Mouse (Mus musculus): ENCODE results near the gene Cacna1d. TPM values are rescaled to one million over a fixed set of nuclear protein-coding genes. Genes with fewer than 3 reads are reported as not detected.

Cacna1d gene
- polyA plus RNA-seq, 1 experiment from 2014 or later = 0.89 TPM

DNA sequence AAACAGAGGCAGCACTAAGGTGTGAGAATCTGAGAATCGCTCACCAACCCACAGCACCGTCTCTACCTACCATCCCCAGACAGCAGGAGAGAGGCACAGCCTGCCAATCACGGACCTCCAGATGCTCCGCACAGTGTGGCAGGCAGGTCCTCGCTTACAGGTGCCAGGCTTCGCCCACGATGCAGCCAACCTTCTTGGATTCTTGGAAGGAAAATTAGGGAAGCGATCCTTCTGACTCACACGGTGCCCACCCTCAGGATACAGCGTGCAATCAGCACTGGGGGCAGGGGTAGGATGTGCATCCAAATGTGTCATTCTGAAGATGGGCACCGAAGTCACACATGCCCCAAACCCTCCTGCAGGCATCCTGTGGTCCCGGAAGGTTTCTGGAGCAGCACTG lies 173.0 kb downstream of the Cacna1d start:
- DNase-seq (ENCODE audit: low spot score, missing footprints) = no peak
- 91% methylated on average over 12 of the region's 12 CpGs for WGBS
- Histone ChIP-seq H3K4me1 (ENCODE audit: control insufficient read depth, insufficient read depth, low read length) (no peaks in the 10 kb centered on the region), H3K9me3 (ENCODE audit: control insufficient read depth, low read length) (no peaks in the 10 kb centered on the region), H3K36me3 (ENCODE audit: control insufficient read depth, insufficient read depth, low read length) (no peaks in the 10 kb centered on the region), H3K4me2 (no peak overlapping the region), H3K27ac (ENCODE audit: low read depth, low read length) (no peak overlapping the region), H3K27me3 (ENCODE audit: control insufficient read depth, insufficient read depth, low read length) (no peaks in the 10 kb centered on the region), H3K4me3 (ENCODE audit: low read depth, low read length) (no peak overlapping the region), H3K9ac (ENCODE audit: low read length) (no peak overlapping the region)
- ATAC-seq (ENCODE audit: low FRiP score) = no peak

DNA sequence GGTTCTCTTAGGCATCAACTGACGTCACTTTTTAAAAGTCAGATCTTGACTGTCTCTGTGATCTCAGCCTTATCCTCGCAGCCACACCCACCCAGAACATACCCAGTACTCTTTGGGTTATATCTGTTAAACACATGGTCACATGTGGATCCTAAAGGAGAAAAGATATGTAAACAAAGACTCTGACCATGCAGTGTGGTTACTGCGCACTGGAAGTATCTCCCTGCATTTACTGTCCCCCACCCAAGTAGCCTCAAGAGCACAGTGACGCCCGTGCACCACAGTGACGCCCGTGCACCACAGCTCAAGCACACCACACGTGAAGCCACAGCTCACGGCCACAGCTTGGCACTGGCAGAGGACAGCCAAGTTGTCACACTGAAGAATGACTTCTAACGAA lies 173.6 kb downstream of the Cacna1d start:
- H3K4me1 ChIP-seq (ENCODE audit: control insufficient read depth, insufficient read depth, low read length) = no peaks in the 10 kb centered on the region
- DNase-seq (ENCODE audit: low spot score, missing footprints) = no peak

GRCm38 (mm10) chr14:30311206-30311889 lies 179.9 kb downstream of the Cacna1d start:
- Histone ChIP-seq H3K4me2 (no peak overlapping the region), H3K36me3 (ENCODE audit: control insufficient read depth, insufficient read depth, low read length) (no peaks in the 10 kb centered on the region), H3K9me3 (ENCODE audit: control insufficient read depth, low read length) (no peaks in the 10 kb centered on the region), H3K27ac (ENCODE audit: low read depth, low read length) (no peak overlapping the region), H3K4me1 (ENCODE audit: control insufficient read depth, insufficient read depth, low read length) (no peaks in the 10 kb centered on the region), H3K27me3 (ENCODE audit: control insufficient read depth, insufficient read depth, low read length) (no peaks in the 10 kb centered on the region), H3K4me3 (ENCODE audit: low read depth, low read length) (no peak overlapping the region), H3K9ac (ENCODE audit: low read length) (no peak overlapping the region)
- no peak for ATAC-seq (ENCODE audit: low FRiP score)
- WGBS = 77% methylated on average over 13 of the region's 13 CpGs
- DNase-seq (ENCODE audit: low spot score, missing footprints) = no peak

More for the DNA sequence above, 173.6 kb downstream of the Cacna1d start:
- Histone ChIP-seq H3K27ac (ENCODE audit: low read depth, low read length) (no peak overlapping the region), H3K4me2 (no peak overlapping the region), H3K9me3 (ENCODE audit: control insufficient read depth, low read length) (no peaks in the 10 kb centered on the region), H3K27me3 (ENCODE audit: control insufficient read depth, insufficient read depth, low read length) (no peaks in the 10 kb centered on the region), H3K36me3 (ENCODE audit: control insufficient read depth, insufficient read depth, low read length) (no peaks in the 10 kb centered on the region), H3K4me3 (ENCODE audit: low read depth, low read length) (no peak overlapping the region), H3K9ac (ENCODE audit: low read length) (no peak overlapping the region)
- WGBS = 87% methylated on average over 10 of the region's 10 CpGs
- ATAC-seq (ENCODE audit: low FRiP score) = no peak

DNA sequence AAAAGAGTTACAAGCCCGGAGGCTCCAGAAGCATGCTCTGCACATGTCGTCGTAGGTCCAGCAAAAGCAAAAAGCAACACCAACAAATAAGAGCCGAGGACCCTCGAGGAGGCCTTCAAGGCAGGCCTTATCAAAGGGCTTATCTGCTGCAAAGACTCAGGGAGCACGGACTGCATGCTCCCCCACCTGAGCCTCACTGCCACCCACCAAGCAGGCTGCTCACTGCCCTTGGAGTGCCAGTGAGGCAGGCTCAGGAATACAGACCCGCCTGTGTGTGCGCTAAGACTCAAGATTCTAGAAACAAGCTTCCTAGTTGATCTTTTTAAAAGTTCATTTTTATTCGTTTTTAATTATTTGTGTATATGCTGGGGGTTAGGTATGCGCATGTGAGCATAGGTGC lies 181.0 kb downstream of the Cacna1d start:
- Histone ChIP-seq H3K4me3 (ENCODE audit: low read depth, low read length) (no peak overlapping the region), H3K4me1 (ENCODE audit: control insufficient read depth, insufficient read depth, low read length) (no peaks in the 10 kb centered on the region), H3K27ac (ENCODE audit: low read depth, low read length) (no peak overlapping the region), H3K4me2 (no peak overlapping the region), H3K36me3 (ENCODE audit: control insufficient read depth, insufficient read depth, low read length) (no peaks in the 10 kb centered on the region), H3K9me3 (ENCODE audit: control insufficient read depth, low read length) (no peaks in the 10 kb centered on the region), H3K9ac (ENCODE audit: low read length) (no peak overlapping the region), H3K27me3 (ENCODE audit: control insufficient read depth, insufficient read depth, low read length) (no peaks in the 10 kb centered on the region)
- WGBS = 87% methylated on average over 10 of the region's 10 CpGs
- no peak for DNase-seq (ENCODE audit: low spot score, missing footprints)
- ATAC-seq (ENCODE audit: low FRiP score) = no peak

GRCm38 (mm10) chr14:30306221-30306620 lies 185.0 kb downstream of the Cacna1d start:
- Histone ChIP-seq H3K36me3 (ENCODE audit: control insufficient read depth, insufficient read depth, low read length) (no peaks in the 10 kb centered on the region), H3K9ac (ENCODE audit: low read length) (no peak overlapping the region), H3K4me1 (ENCODE audit: control insufficient read depth, insufficient read depth, low read length) (no peaks in the 10 kb centered on the region), H3K4me3 (ENCODE audit: low read depth, low read length) (no peak overlapping the region), H3K4me2 (no peak overlapping the region), H3K27ac (ENCODE audit: low read depth, low read length) (no peak overlapping the region), H3K9me3 (ENCODE audit: control insufficient read depth, low read length) (no peaks in the 10 kb centered on the region), H3K27me3 (ENCODE audit: control insufficient read depth, insufficient read depth, low read length) (no peaks in the 10 kb centered on the region)
- 70% methylated on average over 6 of the region's 6 CpGs for WGBS
- DNase-seq (ENCODE audit: low spot score, missing footprints) (no peak), ATAC-seq (ENCODE audit: low FRiP score) (no peak)

DNA sequence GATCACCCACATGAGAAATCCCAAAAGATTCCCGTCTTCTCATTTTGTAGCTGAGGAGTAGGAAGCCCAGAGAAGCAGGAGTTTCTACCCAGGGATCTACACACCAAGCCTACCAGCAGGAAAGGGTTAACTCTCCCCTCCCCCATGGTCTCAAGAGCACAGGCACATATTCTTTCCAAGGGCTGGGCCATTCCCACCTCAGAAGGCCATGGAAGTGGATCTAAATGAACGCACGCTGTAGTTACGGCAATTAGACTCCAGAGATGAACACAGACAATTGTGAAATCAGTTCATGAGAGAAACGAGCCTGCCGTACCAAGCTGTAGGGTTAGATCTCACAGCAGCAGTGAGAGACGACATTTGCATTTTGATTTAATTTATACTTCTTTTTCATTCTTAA lies 191.3 kb downstream of the Cacna1d start:
- 82% methylated on average over 7 of the region's 7 CpGs for WGBS
- no peaks in the 10 kb centered on the region for H3K4me1 ChIP-seq (ENCODE audit: control insufficient read depth, insufficient read depth, low read length)
- H3K9me3 ChIP-seq (ENCODE audit: control insufficient read depth, low read length) = no peaks in the 10 kb centered on the region
- H3K27me3 ChIP-seq (ENCODE audit: control insufficient read depth, insufficient read depth, low read length) = no peaks in the 10 kb centered on the region
- ATAC-seq (ENCODE audit: low FRiP score) = no peak
- no peak overlapping the region for H3K4me2 ChIP-seq
- DNase-seq (ENCODE audit: low spot score, missing footprints) = no peak
- no peaks in the 10 kb centered on the region for H3K36me3 ChIP-seq (ENCODE audit: control insufficient read depth, insufficient read depth, low read length)
- H3K4me3 ChIP-seq (ENCODE audit: low read depth, low read length) = no peak overlapping the region
- no peak overlapping the region for H3K27ac ChIP-seq (ENCODE audit: low read depth, low read length)
- H3K9ac ChIP-seq (ENCODE audit: low read length) = no peak overlapping the region

GRCm38 (mm10) chr14:30297492-30297891 lies 193.8 kb downstream of the Cacna1d start:
- no peak overlapping the region for H3K27ac ChIP-seq (ENCODE audit: low read depth, low read length)
- 95% methylated on average over 11 of the region's 11 CpGs for WGBS
- ATAC-seq (ENCODE audit: low FRiP score) (no peak), DNase-seq (ENCODE audit: low spot score, missing footprints) (no peak)
- H3K27me3 ChIP-seq (ENCODE audit: control insufficient read depth, insufficient read depth, low read length) = no peaks in the 10 kb centered on the region
- no peaks in the 10 kb centered on the region for H3K36me3 ChIP-seq (ENCODE audit: control insufficient read depth, insufficient read depth, low read length)
- no peak overlapping the region for H3K9ac ChIP-seq (ENCODE audit: low read length)
- no peak overlapping the region for H3K4me3 ChIP-seq (ENCODE audit: low read depth, low read length)
- no peak overlapping the region for H3K4me2 ChIP-seq
- H3K4me1 ChIP-seq (ENCODE audit: control insufficient read depth, insufficient read depth, low read length) = no peaks in the 10 kb centered on the region
- no peaks in the 10 kb centered on the region for H3K9me3 ChIP-seq (ENCODE audit: control insufficient read depth, low read length)

- H3K9ac ChIP-seq (ENCODE audit: low read length) = no peak overlapping the region
- no peaks in the 10 kb centered on the region for H3K9me3 ChIP-seq (ENCODE audit: control insufficient read depth, low read length)
- no peak overlapping the region for H3K27ac ChIP-seq (ENCODE audit: low read depth, low read length)
- no peak overlapping the region for H3K4me3 ChIP-seq (ENCODE audit: low read depth, low read length)
- H3K36me3 ChIP-seq (ENCODE audit: control insufficient read depth, insufficient read depth, low read length) = no peaks in the 10 kb centered on the region
- DNase-seq (ENCODE audit: low spot score, missing footprints) = no peak
- 27% methylated on average over 1 of the region's 1 CpGs for WGBS
- H3K4me1 ChIP-seq (ENCODE audit: control insufficient read depth, insufficient read depth, low read length) = no peaks in the 10 kb centered on the region
- H3K27me3 ChIP-seq (ENCODE audit: control insufficient read depth, insufficient read depth, low read length) = no peaks in the 10 kb centered on the region
- ATAC-seq (ENCODE audit: low FRiP score) = no peak
- H3K4me2 ChIP-seq = no peak overlapping the region
Observed at GRCm38 (mm10) chr14:30292135-30292463, 199.2 kb downstream of the Cacna1d start.

DNA sequence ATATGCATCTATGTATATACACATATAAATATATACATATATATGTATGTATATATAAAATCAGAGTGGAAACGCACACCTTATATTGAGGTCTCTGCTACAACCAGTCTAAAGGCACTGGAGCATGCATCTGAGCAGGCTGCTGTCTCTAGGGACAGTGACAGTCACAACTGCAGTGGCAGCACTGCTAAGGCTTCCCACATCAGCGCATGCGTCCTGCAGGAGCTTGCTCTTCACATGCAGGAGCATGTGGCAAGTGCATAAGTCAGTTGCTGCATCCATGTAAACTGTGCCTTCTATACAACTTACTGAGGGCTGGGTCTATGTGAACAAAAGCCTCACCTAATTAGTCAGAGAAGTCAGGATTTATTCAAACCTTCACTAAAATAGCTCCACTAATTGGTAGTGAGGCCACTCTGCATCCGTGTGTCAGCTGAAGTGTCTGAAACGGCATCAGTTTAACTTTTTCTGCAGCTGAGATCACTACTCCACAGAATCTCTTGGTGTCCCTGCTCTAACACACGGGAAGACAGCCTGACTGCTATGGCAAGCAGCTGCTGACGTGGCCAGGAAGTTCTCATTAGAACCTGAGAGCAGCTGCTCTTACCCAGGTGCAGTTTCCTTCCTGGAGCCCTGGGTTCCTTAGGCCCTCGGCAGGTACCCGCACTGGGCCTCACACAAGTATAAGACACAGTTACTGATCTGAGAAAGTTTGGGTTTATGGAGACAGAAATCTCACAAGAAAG lies 199.7 kb downstream of the Cacna1d start:
- 68% methylated on average over 9 of the region's 9 CpGs for WGBS
- no peak overlapping the region for H3K27ac ChIP-seq (ENCODE audit: low read depth, low read length)
- no peaks in the 10 kb centered on the region for H3K36me3 ChIP-seq (ENCODE audit: control insufficient read depth, insufficient read depth, low read length)
- no peak overlapping the region for H3K9ac ChIP-seq (ENCODE audit: low read length)
- no peak overlapping the region for H3K4me3 ChIP-seq (ENCODE audit: low read depth, low read length)
- no peaks in the 10 kb centered on the region for H3K27me3 ChIP-seq (ENCODE audit: control insufficient read depth, insufficient read depth, low read length)
- H3K4me2 ChIP-seq = no peak overlapping the region
- H3K9me3 ChIP-seq (ENCODE audit: control insufficient read depth, low read length) = no peaks in the 10 kb centered on the region
- no peak for ATAC-seq (ENCODE audit: low FRiP score)
- H3K4me1 ChIP-seq (ENCODE audit: control insufficient read depth, insufficient read depth, low read length) = no peaks in the 10 kb centered on the region
- DNase-seq (ENCODE audit: low spot score, missing footprints) = no peak

Measured in midbrain, embryonic 11.5 days (tissue).